Mouse (Mus musculus) retina, postnatal 7 days (tissue): ENCODE data around the gene Lamtor1.
"Not testable (repeated sequence)": the region's sequence is repeated elsewhere in the genome, so short reads cannot be mapped to it uniquely, and the experiment has no call there.

Experiments
- DNase-seq: peaks from one replicate; pipeline ENCODE4 v3.0.0-alpha.2; 2012; ENCODE audit warnings: low read depth, low spot score

Lamtor1 gene

GRCm38 (mm10) chr7:101900331-101901097, 5.2 kb upstream of the Lamtor1 start:
- DNase-seq: no peak

- DNase-seq: no peak
Measured at GRCm38 (mm10) chr7:101901969-101902368, 3.7 kb upstream of the Lamtor1 start.

- DNase-seq: no peak
Measured at GRCm38 (mm10) chr7:101902846-101903245, 2.9 kb upstream of the Lamtor1 start.

GRCm38 (mm10) chr7:101906287-101906681, 580 bp downstream of the Lamtor1 start, which contains the start of gene Tomt:
Tomt (minus strand) TSS chr7:101906359.
- no peak for DNase-seq

- no peak for DNase-seq
Measured at GRCm38 (mm10) chr7:101906696-101907095, 992 bp downstream of the Lamtor1 start.

GRCm38 (mm10) chr7:101908367-101908766, 2.7 kb downstream of the Lamtor1 start:
- DNase-seq: no peak

GRCm38 (mm10) chr7:101910138-101910537, 4.4 kb downstream of the Lamtor1 start:
- no peak for DNase-seq

GRCm38 (mm10) chr7:101911982-101912381, 6.3 kb downstream of the Lamtor1 start:
- DNase-seq: no peak

- peak; percentile 58 for DNase-seq
Measured at GRCm38 (mm10) chr7:101918071-101918470, 12.4 kb downstream of the Lamtor1 start.

- not testable (repeated sequence) for DNase-seq
Measured at GRCm38 (mm10) chr7:101925892-101926291, 20.2 kb downstream of the Lamtor1 start.

GRCm38 (mm10) chr7:101928093-101928492, 22.4 kb downstream of the Lamtor1 start:
- no peak for DNase-seq

GRCm38 (mm10) chr7:101932551-101932950, 26.8 kb downstream of the Lamtor1 start:
- no peak for DNase-seq

GRCm38 (mm10) chr7:101933300-101933699, 27.6 kb downstream of the Lamtor1 start:
- DNase-seq: no peak

- peak; percentile 89 for DNase-seq
Measured at GRCm38 (mm10) chr7:101933751-101934240, 28.1 kb downstream of the Lamtor1 start, which contains the start of the genes Lrrc51 and Numa1. Lrrc51 (minus strand) TSS chr7:101933895. Numa1 (plus strand) TSS chr7:101934111.

- no peak for DNase-seq
Measured at GRCm38 (mm10) chr7:101935957-101936356, 30.3 kb downstream of the Lamtor1 start.

GRCm38 (mm10) chr7:101936996-101937395, 31.3 kb downstream of the Lamtor1 start:
- DNase-seq: no peak

- no peak for DNase-seq
Measured at GRCm38 (mm10) chr7:101937569-101937968, 31.9 kb downstream of the Lamtor1 start.

GRCm38 (mm10) chr7:101938348-101938747, 32.6 kb downstream of the Lamtor1 start:
- DNase-seq: no peak

GRCm38 (mm10) chr7:101939758-101940157, 34.1 kb downstream of the Lamtor1 start:
- no peak for DNase-seq

- DNase-seq: not testable (repeated sequence)
Measured at GRCm38 (mm10) chr7:101949008-101949407, 43.3 kb downstream of the Lamtor1 start.

- no peak for DNase-seq
Measured at GRCm38 (mm10) chr7:101951648-101952047, 45.9 kb downstream of the Lamtor1 start.

GRCm38 (mm10) chr7:101952098-101952497, 46.4 kb downstream of the Lamtor1 start:
- DNase-seq: no peak

- no peak for DNase-seq
Measured at GRCm38 (mm10) chr7:101954163-101954562, 48.5 kb downstream of the Lamtor1 start.
